13 mouse cellular contexts compared by ENCODE assay signal in the genomic region with DNA sequence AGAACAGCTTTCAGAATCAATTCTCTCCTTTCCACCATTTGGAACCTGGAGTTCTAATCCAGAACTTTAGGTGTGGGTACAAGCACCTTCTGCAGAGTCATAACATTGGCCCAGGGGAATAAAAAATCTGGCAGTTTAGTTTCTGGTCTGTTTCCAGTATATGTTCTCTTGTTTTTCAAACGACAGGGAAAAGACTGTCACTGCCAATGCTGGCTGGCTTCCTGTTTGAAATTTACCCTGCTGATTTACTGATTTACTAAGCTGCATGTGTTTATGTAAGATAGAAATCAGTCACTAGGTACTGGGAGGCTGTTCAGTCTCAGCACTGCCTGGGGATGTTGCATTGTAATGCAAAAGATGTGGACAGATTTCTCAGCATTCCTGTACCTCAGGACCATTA.
A peak's percentile ranks its signal among the peaks of the same experiment; 100 is the strongest.
DNase-seq lines count a peak whose midpoint lies in the region; ATAC-seq and TF ChIP-seq lines count a peak whose summit lies in the region.
"Had no signal": no experiment of that assay in that cellular context is flagged by ENCODE, and none has a peak within 500 bp of the region (broad histone marks: within the 10 kb centered on the region; RNA-seq: fewer than 3 reads in every experiment).

No protein-coding gene starts in this region.

- peak; percentile 68 for DNase-seq in forebrain, embryonic 14.5 days (ENCODE audit: low spot score)
- no peak for DNase-seq in forebrain, embryonic 10.5 days (ENCODE audit: extremely low spot score, low spot score)
- peak; percentile 17 for DNase-seq in ZHBTc4 (ENCODE audit: low read depth, low spot score)
- DNase-seq in cerebellum, postnatal 25 days: peak; percentile 27 to 34
- peak; percentile 10 for DNase-seq in kidney, postnatal 0 days (ENCODE audit: low spot score)
- no peak for DNase-seq in left cerebral cortex, postnatal 25 days (ENCODE audit: low spot score in 2 of 2)
- DNase-seq in heart, postnatal 36 days: no peak

- no peaks in the 10 kb centered on the region for H3K27me3 ChIP-seq in forebrain, embryonic 14.5 days (replicated peaks; ENCODE audit: control insufficient read depth, insufficient read depth, low read length)
- H3K27me3 ChIP-seq in forebrain, embryonic 10.5 days (ENCODE audit: poor library complexity, severe bottlenecking): no peaks in the 10 kb centered on the region
- H3K27me3 ChIP-seq in kidney, postnatal 0 days (ENCODE audit: insufficient read depth, low read length): no peaks in the 10 kb centered on the region
- H3K27me3 ChIP-seq: hindbrain, embryonic 13.5 days; lung, embryonic 15.5 days had no signal

- no peak overlapping the region for H3K27ac ChIP-seq in forebrain, embryonic 14.5 days (ENCODE audit: low read depth, low read length)
- H3K27ac ChIP-seq in forebrain, embryonic 10.5 days: no peak overlapping the region
- H3K27ac ChIP-seq in kidney, postnatal 0 days: peak overlapping the region; percentile 62; the same call in 1 of the 2 replicates
- H3K27ac ChIP-seq: hindbrain, embryonic 13.5 days; lung, embryonic 15.5 days had no signal

- no peak overlapping the region for H3K4me3 ChIP-seq in forebrain, embryonic 14.5 days (ENCODE audit: low read depth, low read length)
- H3K4me3 ChIP-seq in forebrain, embryonic 10.5 days: no peak overlapping the region
- H3K4me3 ChIP-seq in kidney, postnatal 0 days (replicated peaks; ENCODE audit: low read depth, low read length): no peak overlapping the region
- H3K4me3 ChIP-seq: hindbrain, embryonic 13.5 days; lung, embryonic 15.5 days had no signal

- WGBS in forebrain, embryonic 14.5 days: 18% methylated on average over 1 of the region's 1 CpGs
- WGBS in forebrain, embryonic 10.5 days: 67% methylated on average over 1 of the region's 1 CpGs
- 18% methylated on average over 1 of the region's 1 CpGs for WGBS in kidney, postnatal 0 days

- no peak overlapping the region for H3K4me2 ChIP-seq in forebrain, embryonic 14.5 days (ENCODE audit: low read length)
- no peak overlapping the region for H3K4me2 ChIP-seq in kidney, postnatal 0 days (ENCODE audit: low read length)
- H3K4me2 ChIP-seq: heart, embryonic 11.5 days; hindbrain, embryonic 13.5 days; lung, embryonic 15.5 days; midbrain, embryonic 11.5 days had no signal

- H3K36me3 ChIP-seq in forebrain, embryonic 14.5 days (ENCODE audit: control insufficient read depth, insufficient read depth, low read length): no peaks in the 10 kb centered on the region
- no peaks in the 10 kb centered on the region for H3K36me3 ChIP-seq in forebrain, embryonic 10.5 days (replicated peaks)
- no peaks in the 10 kb centered on the region for H3K36me3 ChIP-seq in kidney, postnatal 0 days (ENCODE audit: insufficient read depth, low read length)
- H3K36me3 ChIP-seq: G1E; hindbrain, embryonic 13.5 days; lung, embryonic 15.5 days had no signal

- intact Hi-C loops in left cerebral cortex, postnatal 25 days (cut with DNase I): no loop called here
- intact Hi-C loops in heart, postnatal 36 days (cut with DNase I): no loop called here

- peaks cover 5% of the 10 kb centered on the region; the same call in 1 of the 2 replicates for H3K4me1 ChIP-seq in forebrain, embryonic 14.5 days (ENCODE audit: control insufficient read depth, insufficient read depth, low read length)
- H3K4me1 ChIP-seq in forebrain, embryonic 10.5 days: no peaks in the 10 kb centered on the region
- no peaks in the 10 kb centered on the region for H3K4me1 ChIP-seq in kidney, postnatal 0 days (replicated peaks; ENCODE audit: insufficient read depth, low read length)
- H3K4me1 ChIP-seq: hindbrain, embryonic 13.5 days; lung, embryonic 15.5 days had no signal

- no peak overlapping the region for H3K9ac ChIP-seq in forebrain, embryonic 14.5 days (ENCODE audit: low read length)
- H3K9ac ChIP-seq in kidney, postnatal 0 days (ENCODE audit: low read depth, low read length): no peak overlapping the region
- H3K9ac ChIP-seq: hindbrain, embryonic 13.5 days; lung, embryonic 15.5 days had no signal

- no peak for TF ChIP-seq CTCF in kidney, postnatal 0 days (IDR thresholded peaks at IDR 0.05; ENCODE audit: low read depth)

- peak; percentile 57; the same call in 1 of the 2 replicates for ATAC-seq in forebrain, embryonic 14.5 days
- ATAC-seq in kidney, postnatal 0 days (replicated peaks; ENCODE audit: low FRiP score, low read depth): peak; percentile 71
- no peak for ATAC-seq in megakaryocyte-erythroid progenitor cell, adult 5-6 weeks (replicated peaks; ENCODE audit: low FRiP score, low TSS enrichment, poor library complexity, severe bottlenecking)

- H3K9me3 ChIP-seq in forebrain, embryonic 14.5 days (replicated peaks; ENCODE audit: control insufficient read depth, low read length): no peaks in the 10 kb centered on the region
- no peaks in the 10 kb centered on the region for H3K9me3 ChIP-seq in forebrain, embryonic 10.5 days
- no peaks in the 10 kb centered on the region for H3K9me3 ChIP-seq in kidney, postnatal 0 days (replicated peaks; ENCODE audit: low read length)
- H3K9me3 ChIP-seq: hindbrain, embryonic 13.5 days; lung, embryonic 15.5 days had no signal

Comparison
In these comparisons a context has a peak if more than half of its experiments do, and no peak if none do; other contexts are left out.
1. DNase-seq: peak in forebrain, embryonic 14.5 days (single experiment), ZHBTc4 (single experiment), cerebellum, postnatal 25 days (2 of 2) and kidney, postnatal 0 days (single experiment); none in forebrain, embryonic 10.5 days (single experiment), left cerebral cortex, postnatal 25 days (0 of 2) and heart, postnatal 36 days (0 of 2).